Mouse (Mus musculus): Measurements from ENCODE around the gene Rdh16. TPM values are rescaled to one million over a fixed set of nuclear protein-coding genes. Genes with fewer than 3 reads are reported as not detected.
"Not testable (repeated sequence)": the region's sequence is repeated elsewhere in the genome, so short reads cannot be mapped to it uniquely, and the experiment has no call there.

Gene Rdh16
- polyA plus RNA-seq, 1 experiment = 0.18 TPM

DNA sequence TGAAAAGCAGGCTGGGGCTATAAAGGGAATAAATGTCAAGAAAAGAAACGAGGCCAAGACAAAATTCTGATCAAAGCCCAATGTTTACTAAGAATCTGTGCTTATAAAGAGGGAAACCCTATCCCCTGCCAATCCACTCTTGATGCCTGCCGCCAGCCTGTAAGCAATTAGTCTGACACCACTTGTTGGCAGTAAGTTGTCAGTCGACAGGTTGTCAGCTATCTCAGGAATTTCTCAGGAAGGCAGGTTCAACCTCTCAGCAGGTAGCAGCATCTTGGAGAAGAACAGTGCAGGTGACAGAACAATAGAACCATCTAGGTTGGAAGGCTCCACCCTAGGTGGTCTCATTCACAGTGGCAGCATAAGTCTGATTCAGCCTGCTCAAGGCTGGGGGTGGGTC lies 28.2 kb downstream of the Rdh16 start:
- no peak overlapping the region for H3K27ac ChIP-seq (ENCODE audit: insufficient read depth, low read length)
- TF ChIP-seq CTCF (IDR thresholded peaks at IDR 0.05; ENCODE audit: borderline replicate concordance, insufficient read depth, low read length) (no peak), POLR2A (IDR thresholded peaks at IDR 0.05; ENCODE audit: low read depth, low read length) (no peak)
- no peaks in the 10 kb centered on the region for H3K4me1 ChIP-seq (ENCODE audit: control insufficient read depth, insufficient read depth, low read length)
- no peak overlapping the region for H3K4me3 ChIP-seq (ENCODE audit: insufficient read depth, low read length)

DNA sequence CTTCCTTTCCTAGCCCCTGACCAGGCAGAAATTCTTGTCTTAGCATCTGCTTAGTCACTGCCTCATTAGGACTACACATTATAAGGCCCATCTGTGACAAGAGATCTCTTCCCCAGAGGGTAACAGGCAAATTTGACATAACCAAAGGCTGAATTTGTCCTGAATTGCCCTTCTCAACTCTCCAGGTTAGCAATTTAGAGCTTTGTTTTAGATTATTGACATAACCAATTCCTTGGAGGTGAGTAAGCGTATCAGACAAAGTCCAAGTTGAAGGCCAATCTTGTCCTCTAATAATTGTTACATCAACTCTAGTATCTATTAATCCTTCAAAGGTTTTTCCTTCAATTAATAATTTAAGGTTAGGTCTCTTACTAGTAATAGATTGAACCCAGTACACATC lies 33.2 kb downstream of the Rdh16 start:
- not testable (repeated sequence) for H3K4me3 ChIP-seq (ENCODE audit: insufficient read depth, low read length); H3K4me1 ChIP-seq (ENCODE audit: control insufficient read depth, insufficient read depth, low read length); H3K27ac ChIP-seq (ENCODE audit: insufficient read depth, low read length)

GRCm38 (mm10) chr10:127835292-127835691 lies 34.3 kb downstream of the Rdh16 start:
- Histone ChIP-seq H3K4me1 (ENCODE audit: control insufficient read depth, insufficient read depth, low read length) (no peaks in the 10 kb centered on the region), H3K4me3 (ENCODE audit: insufficient read depth, low read length) (no peak overlapping the region), H3K27ac (ENCODE audit: insufficient read depth, low read length) (no peak overlapping the region)
- no peak for TF ChIP-seq CTCF (IDR thresholded peaks at IDR 0.05; ENCODE audit: borderline replicate concordance, insufficient read depth, low read length)
- no peak for TF ChIP-seq POLR2A (IDR thresholded peaks at IDR 0.05; ENCODE audit: low read depth, low read length)

DNA sequence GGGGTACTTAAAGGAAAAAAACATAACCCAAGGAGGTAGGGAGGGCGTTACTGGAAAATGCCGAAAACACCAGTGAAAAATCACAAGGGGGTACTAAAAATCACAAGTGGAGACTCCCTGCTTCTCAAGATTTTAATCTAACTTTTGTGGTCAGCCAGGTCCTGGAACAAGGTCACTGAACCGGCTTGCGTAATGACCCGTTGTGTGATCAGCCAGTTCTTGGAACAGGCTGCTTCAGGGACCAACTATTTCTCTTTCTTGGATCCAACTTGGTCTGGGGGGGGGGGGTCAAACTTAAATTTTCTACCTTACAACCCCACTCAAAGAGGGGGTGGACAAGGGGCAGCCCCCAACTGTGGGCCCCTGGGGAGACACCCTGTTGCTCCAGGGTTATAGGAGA lies 36.8 kb downstream of the Rdh16 start:
- H3K27ac ChIP-seq (ENCODE audit: insufficient read depth, low read length); H3K4me3 ChIP-seq (ENCODE audit: insufficient read depth, low read length); H3K4me1 ChIP-seq (ENCODE audit: control insufficient read depth, insufficient read depth, low read length): not testable (repeated sequence)

DNA sequence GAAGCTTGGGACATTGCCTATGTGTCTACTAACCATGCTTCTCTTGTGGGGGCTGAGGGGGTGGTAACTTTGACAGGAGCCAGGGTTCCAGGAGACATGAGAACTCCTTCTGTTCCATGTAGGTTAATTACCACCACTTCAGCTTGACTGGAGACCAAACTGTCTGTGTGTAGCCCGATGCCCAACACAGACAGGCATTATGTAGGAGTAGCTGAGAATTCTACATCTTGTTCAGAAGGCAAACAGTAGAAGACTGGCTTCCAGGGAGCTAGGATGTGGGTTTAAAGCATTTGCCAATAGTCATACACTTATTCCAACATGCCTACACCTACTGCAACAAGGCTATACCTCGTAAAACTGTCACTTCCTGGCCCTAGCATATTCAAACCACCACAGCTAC lies 37.6 kb downstream of the Rdh16 start:
- no peak overlapping the region for H3K27ac ChIP-seq (ENCODE audit: insufficient read depth, low read length)
- H3K4me3 ChIP-seq (ENCODE audit: insufficient read depth, low read length) = no peak overlapping the region
- H3K4me1 ChIP-seq (ENCODE audit: control insufficient read depth, insufficient read depth, low read length) = no peaks in the 10 kb centered on the region
- no peak for TF ChIP-seq CTCF (IDR thresholded peaks at IDR 0.05; ENCODE audit: borderline replicate concordance, insufficient read depth, low read length)
- no peak for TF ChIP-seq POLR2A (IDR thresholded peaks at IDR 0.05; ENCODE audit: low read depth, low read length)

- no peak for TF ChIP-seq POLR2A (IDR thresholded peaks at IDR 0.05; ENCODE audit: low read depth, low read length)
- H3K4me3 ChIP-seq (ENCODE audit: insufficient read depth, low read length) = no peak overlapping the region
These were observed 39.8 kb downstream of the Rdh16 start for GRCm38 (mm10) chr10:127840776-127841175.

DNA sequence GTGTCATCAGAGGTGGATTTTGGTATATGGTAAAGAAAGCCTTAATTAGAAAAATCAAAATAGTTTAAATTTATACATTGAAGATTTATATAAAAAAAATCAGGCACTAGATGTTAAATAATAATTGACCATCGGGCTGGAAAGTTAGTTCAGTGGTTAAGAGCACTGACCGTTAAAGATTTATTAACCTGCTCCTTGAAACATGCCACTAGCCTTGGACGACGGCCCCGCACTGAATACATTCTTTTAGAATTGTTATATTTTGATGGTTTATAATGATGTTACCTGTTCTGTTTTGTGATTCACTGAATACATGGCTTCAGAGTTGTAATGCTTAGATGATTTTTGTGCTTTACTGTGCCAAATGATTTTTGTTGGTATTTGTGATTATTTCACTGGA lies 45.0 kb downstream of the Rdh16 start:
- not testable (repeated sequence) for H3K4me3 ChIP-seq (ENCODE audit: insufficient read depth, low read length); H3K27ac ChIP-seq (ENCODE audit: insufficient read depth, low read length); H3K4me1 ChIP-seq (ENCODE audit: control insufficient read depth, insufficient read depth, low read length)

More at GRCm38 (mm10) chr10:127840776-127841175, 39.8 kb downstream of the Rdh16 start:
- H3K27ac ChIP-seq (ENCODE audit: insufficient read depth, low read length) = no peak overlapping the region
- no peaks in the 10 kb centered on the region for H3K4me1 ChIP-seq (ENCODE audit: control insufficient read depth, insufficient read depth, low read length)

DNA sequence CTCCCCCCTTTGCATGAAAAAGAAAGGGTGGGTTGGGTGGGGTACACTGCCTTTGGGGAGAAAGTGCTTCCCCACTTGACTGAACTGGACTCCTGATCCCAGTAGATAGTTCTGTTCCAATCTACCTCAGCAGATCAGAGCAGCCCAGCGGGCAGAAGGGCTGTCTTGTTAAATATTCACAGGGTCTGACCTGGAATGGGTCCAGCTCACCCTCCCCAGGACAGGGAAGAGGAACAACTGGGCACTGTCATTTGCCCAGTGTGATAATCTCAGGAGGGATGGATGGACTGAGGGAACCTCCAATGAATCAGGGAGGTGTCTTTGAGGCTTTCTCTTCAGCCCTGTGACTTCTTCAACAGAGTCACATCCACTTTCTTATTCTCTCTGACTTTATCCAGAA lies 47.1 kb downstream of the Rdh16 start:
- Histone ChIP-seq H3K4me1 (ENCODE audit: control insufficient read depth, insufficient read depth, low read length) (no peaks in the 10 kb centered on the region), H3K4me3 (ENCODE audit: insufficient read depth, low read length) (no peak overlapping the region), H3K27ac (ENCODE audit: insufficient read depth, low read length) (no peak overlapping the region)
- no peak for TF ChIP-seq CTCF (IDR thresholded peaks at IDR 0.05; ENCODE audit: borderline replicate concordance, insufficient read depth, low read length)
- TF ChIP-seq POLR2A (IDR thresholded peaks at IDR 0.05; ENCODE audit: low read depth, low read length) = no peak

GRCm38 (mm10) chr10:127849628-127850027 lies 48.7 kb downstream of the Rdh16 start, which contains the start of gene Rdh19:
Rdh19 (plus strand) TSS chr10:127849928.
- TF ChIP-seq CTCF (IDR thresholded peaks at IDR 0.05; ENCODE audit: borderline replicate concordance, insufficient read depth, low read length) (no peak), POLR2A (IDR thresholded peaks at IDR 0.05; ENCODE audit: low read depth, low read length) (no peak)
- Histone ChIP-seq H3K4me3 (ENCODE audit: insufficient read depth, low read length) (no peak within 1 kb of the TSS), H3K4me1 (ENCODE audit: control insufficient read depth, insufficient read depth, low read length) (no peaks in the 10 kb centered on the region), H3K27ac (ENCODE audit: insufficient read depth, low read length) (no peak within 1 kb of the TSS)

- TF ChIP-seq POLR2A (IDR thresholded peaks at IDR 0.05; ENCODE audit: low read depth, low read length) (no peak), CTCF (IDR thresholded peaks at IDR 0.05; ENCODE audit: borderline replicate concordance, insufficient read depth, low read length) (no peak)
- H3K4me3 ChIP-seq (ENCODE audit: insufficient read depth, low read length) = no peak overlapping the region
- no peaks in the 10 kb centered on the region for H3K4me1 ChIP-seq (ENCODE audit: control insufficient read depth, insufficient read depth, low read length)
- H3K27ac ChIP-seq (ENCODE audit: insufficient read depth, low read length) = no peak overlapping the region
These were observed 55.4 kb downstream of the Rdh16 start for GRCm38 (mm10) chr10:127856376-127856775.

DNA sequence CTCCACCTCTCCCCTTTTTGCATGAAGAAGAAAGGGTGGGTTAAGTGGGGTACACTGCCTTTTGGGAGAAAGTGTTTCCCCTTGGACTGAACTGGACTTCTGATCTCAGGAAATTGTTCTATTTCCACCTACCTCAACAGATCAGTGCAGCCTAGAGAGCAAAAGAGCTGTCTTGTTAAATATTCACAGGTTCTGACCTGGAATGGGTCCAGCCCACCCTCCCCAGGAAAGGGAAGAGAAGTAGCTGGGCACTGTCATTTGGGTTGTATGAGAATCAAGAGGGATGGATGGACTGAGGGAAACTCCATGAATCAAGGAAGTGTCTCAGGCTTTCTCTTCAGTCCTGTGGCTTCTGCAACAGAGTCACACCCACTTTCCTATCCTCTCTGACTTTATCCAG lies 64.0 kb downstream of the Rdh16 start:
- TF ChIP-seq POLR2A (IDR thresholded peaks at IDR 0.05; ENCODE audit: low read depth, low read length) (no peak), CTCF (IDR thresholded peaks at IDR 0.05; ENCODE audit: borderline replicate concordance, insufficient read depth, low read length) (no peak)
- Histone ChIP-seq H3K4me1 (ENCODE audit: control insufficient read depth, insufficient read depth, low read length) (no peaks in the 10 kb centered on the region), H3K27ac (ENCODE audit: insufficient read depth, low read length) (no peak overlapping the region), H3K4me3 (ENCODE audit: insufficient read depth, low read length) (no peak overlapping the region)
